Mouse (Mus musculus): Measurements from ENCODE around the gene Rab25. TPM values are rescaled to one million over a fixed set of nuclear protein-coding genes. Genes with fewer than 3 reads are reported as not detected.

Rab25 gene
- polyA plus RNA-seq, 1 experiment from 2014 or later: 0.29 TPM

DNA sequence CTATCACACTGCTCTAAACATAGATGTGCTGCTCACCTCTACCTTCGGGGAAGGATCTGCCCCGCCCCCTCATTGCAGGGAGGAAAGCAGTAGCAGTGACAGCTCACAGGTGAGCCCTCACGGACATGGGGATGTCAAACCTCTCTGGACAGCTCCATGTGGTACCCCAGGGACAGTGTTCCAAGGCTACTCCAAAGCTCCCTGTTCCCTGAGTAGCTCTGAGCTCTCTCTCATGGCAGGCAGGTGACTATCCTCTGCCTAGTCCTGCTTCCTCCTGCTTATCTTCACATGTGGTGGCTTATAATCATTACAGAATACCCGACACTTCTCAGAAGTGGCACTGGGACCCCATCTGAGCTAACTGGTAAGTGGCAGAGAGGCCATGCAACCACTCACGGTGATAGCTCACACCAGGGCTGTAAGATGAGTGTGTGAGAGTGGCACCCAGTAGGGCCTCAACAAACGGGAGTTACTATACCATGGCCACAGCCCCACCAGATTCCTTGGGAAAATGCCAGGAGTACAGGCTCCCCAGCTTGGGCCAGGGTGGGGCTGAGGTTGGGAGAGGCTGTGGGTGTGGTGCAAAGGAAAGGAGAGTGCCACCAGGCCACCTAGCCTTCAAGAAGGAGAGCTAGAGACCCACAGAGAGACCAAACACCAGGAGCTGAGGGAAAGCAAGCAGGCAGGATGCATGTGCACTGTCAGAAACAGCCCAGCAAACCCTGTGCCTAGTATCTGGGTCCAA is 1.3 kb downstream of the Rab25 start:
- no peak overlapping the region for H3K4me2 ChIP-seq (replicated peaks)
- H3K9ac ChIP-seq: no peak overlapping the region
- no peaks in the 10 kb centered on the region for H3K27me3 ChIP-seq (replicated peaks)
- no peak for ATAC-seq (ENCODE audit: low FRiP score, low read depth)
- 82% methylated on average over 6 of the region's 6 CpGs for WGBS
- H3K4me3 ChIP-seq: no peak overlapping the region
- no peaks in the 10 kb centered on the region for H3K9me3 ChIP-seq
- no peak overlapping the region for H3K27ac ChIP-seq
- no peaks in the 10 kb centered on the region for H3K36me3 ChIP-seq
- peaks cover 12% of the 10 kb centered on the region for H3K4me1 ChIP-seq

DNA sequence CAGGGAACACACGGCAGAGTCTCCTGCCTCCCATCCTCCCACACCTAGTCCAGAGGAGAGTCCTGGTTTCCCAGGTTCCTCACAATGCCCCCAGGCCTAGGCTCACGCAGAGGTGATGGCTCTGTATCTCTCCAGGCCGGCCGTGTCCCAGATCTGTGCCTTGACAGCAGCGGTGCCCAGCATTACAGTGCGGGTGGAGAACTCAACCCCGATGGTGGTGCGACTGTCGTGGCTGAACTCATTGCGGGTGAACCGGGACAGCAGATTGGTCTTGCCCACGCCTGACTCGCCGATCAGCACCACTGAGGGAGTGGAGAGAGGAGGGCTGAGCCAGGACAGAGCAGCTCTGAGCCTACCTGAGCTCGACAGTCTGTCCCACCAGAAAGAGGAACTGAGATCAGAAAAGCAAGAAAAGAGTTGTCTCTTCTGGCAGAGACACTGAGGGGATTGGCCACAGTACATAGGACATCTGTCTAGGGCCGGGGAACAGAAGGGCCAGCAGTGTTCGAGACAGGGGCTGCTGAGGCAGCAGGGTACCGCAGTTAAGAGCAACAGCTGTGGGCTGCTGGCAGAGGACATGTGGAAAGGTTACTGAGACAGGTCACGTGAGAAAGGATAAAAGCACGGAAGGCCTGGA is 3.0 kb downstream of the Rab25 start:
- no peak overlapping the region for H3K9ac ChIP-seq
- H3K27ac ChIP-seq: 0 out of 2 replicates have a peak overlapping the region, but pooled peaks have one; percentile 4

DNA sequence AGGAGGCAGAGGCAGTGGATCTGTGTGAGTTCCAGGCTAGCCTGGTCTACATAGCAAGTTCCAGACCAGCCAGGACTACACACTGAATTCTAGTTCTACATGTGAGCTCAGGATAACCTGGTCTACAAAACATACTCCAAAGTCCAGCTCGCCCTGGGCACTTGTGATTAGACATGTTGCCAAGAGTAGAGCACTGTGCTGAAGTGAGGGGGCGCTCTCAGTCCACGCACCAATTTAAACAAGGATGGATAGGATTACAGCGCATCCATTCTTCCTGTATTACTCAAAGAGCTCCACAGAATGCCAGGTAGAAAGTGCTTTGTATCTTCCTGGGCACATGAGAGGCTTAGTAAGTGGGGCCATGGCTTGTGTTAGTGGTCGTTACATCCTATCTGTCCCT is 3.6 kb downstream of the Rab25 start:
- ATAC-seq (ENCODE audit: low FRiP score, low read depth): no peak
- WGBS: 52% methylated on average over 5 of the region's 5 CpGs
- no peak overlapping the region for H3K9ac ChIP-seq
- H3K4me3 ChIP-seq: no peak overlapping the region
- no peaks in the 10 kb centered on the region for H3K27me3 ChIP-seq (replicated peaks)
- H3K36me3 ChIP-seq: peaks cover 13% of the 10 kb centered on the region
- no peaks in the 10 kb centered on the region for H3K9me3 ChIP-seq
- H3K4me1 ChIP-seq: peaks cover 26% of the 10 kb centered on the region
- H3K27ac ChIP-seq: no peak overlapping the region
- no peak overlapping the region for H3K4me2 ChIP-seq (replicated peaks)

More for the DNA sequence above, 3.0 kb downstream of the Rab25 start:
- no peaks in the 10 kb centered on the region for H3K27me3 ChIP-seq (replicated peaks)
- 69% methylated on average over 20 of the region's 20 CpGs for WGBS
- H3K9me3 ChIP-seq: no peaks in the 10 kb centered on the region
- no peak overlapping the region for H3K4me3 ChIP-seq
- peaks cover 9% of the 10 kb centered on the region for H3K36me3 ChIP-seq
- ATAC-seq (ENCODE audit: low FRiP score, low read depth): no peak
- H3K4me2 ChIP-seq (replicated peaks): no peak overlapping the region
- peaks cover 22% of the 10 kb centered on the region for H3K4me1 ChIP-seq

DNA sequence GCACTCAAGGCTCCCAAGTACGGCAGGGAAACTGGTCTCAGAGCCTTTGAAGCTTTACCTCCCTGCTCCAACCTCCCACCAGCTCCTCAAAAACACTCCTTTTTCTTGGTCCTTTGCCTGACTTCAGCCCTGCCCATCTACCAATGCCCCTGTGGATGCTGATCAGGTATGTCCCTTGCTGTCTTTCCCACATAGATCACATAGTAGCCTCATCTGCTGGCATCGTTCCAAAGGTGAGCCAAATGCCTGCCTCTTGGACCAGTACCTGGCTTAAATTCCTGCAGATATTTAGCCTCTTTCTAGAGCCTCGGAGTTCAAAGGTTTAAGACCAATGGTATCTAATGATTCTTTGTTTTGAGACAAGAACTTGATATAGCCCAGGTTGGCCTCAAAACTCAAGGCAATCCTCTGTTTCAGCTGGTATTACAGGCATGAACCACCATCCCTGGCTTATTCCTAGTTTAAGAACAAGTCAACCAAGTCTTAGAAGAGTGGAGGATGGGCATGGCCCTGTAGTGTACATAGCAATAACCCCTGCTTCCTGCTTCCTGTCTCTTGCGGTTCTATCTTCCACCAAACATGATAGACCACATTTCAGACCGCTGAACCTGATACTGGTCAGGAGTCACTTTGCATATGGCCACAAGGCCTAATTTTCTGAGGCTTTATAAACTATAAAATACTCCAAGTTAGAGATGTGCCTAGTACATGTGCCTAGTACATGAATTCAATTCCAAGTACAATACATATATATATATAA is 4.3 kb downstream of the Rab25 start:
- H3K27ac ChIP-seq: no peak overlapping the region
- H3K27me3 ChIP-seq (replicated peaks): no peaks in the 10 kb centered on the region
- no peak for ATAC-seq (ENCODE audit: low FRiP score, low read depth)
- H3K4me2 ChIP-seq (replicated peaks): 0 out of 2 replicates have a peak overlapping the region, but pooled peaks have one; percentile 9
- 76% methylated on average over 5 of the region's 5 CpGs for WGBS
- H3K36me3 ChIP-seq: peaks cover 16% of the 10 kb centered on the region
- no peak overlapping the region for H3K4me3 ChIP-seq
- H3K9me3 ChIP-seq: no peaks in the 10 kb centered on the region
- H3K4me1 ChIP-seq: peaks cover 30% of the 10 kb centered on the region
- no peak overlapping the region for H3K9ac ChIP-seq

GRCm38 (mm10) chr3:88543174-88543573 is 4.9 kb downstream of the Rab25 start:
- no peaks in the 10 kb centered on the region for H3K9me3 ChIP-seq
- H3K27me3 ChIP-seq (replicated peaks): no peaks in the 10 kb centered on the region
- H3K4me3 ChIP-seq: no peak overlapping the region
- H3K36me3 ChIP-seq: peaks cover 22% of the 10 kb centered on the region
- no peak overlapping the region for H3K9ac ChIP-seq
- 0 out of 2 replicates have a peak overlapping the region, but pooled peaks have one; percentile 9 for H3K4me2 ChIP-seq (replicated peaks)
- WGBS: 82% methylated on average over 8 of the region's 8 CpGs
- H3K27ac ChIP-seq: no peak overlapping the region
- ATAC-seq (ENCODE audit: low FRiP score, low read depth): no peak
- peaks cover 36% of the 10 kb centered on the region for H3K4me1 ChIP-seq

GRCm38 (mm10) chr3:88542486-88542885 is 5.6 kb downstream of the Rab25 start:
- no peak overlapping the region for H3K4me2 ChIP-seq (replicated peaks)
- H3K36me3 ChIP-seq: peaks cover 29% of the 10 kb centered on the region
- ATAC-seq (ENCODE audit: low FRiP score, low read depth): no peak
- no peak overlapping the region for H3K9ac ChIP-seq
- H3K27me3 ChIP-seq (replicated peaks): no peaks in the 10 kb centered on the region
- no peaks in the 10 kb centered on the region for H3K9me3 ChIP-seq
- H3K27ac ChIP-seq: no peak overlapping the region
- H3K4me1 ChIP-seq: peaks cover 43% of the 10 kb centered on the region
- WGBS: 78% methylated on average over 4 of the region's 4 CpGs
- H3K4me3 ChIP-seq: no peak overlapping the region

- H3K9ac ChIP-seq: no peak overlapping the region
- peaks cover 36% of the 10 kb centered on the region for H3K36me3 ChIP-seq
- H3K27me3 ChIP-seq (replicated peaks): no peaks in the 10 kb centered on the region
- no peak overlapping the region for H3K4me3 ChIP-seq
- peak; percentile 15; the same call in 1 of the 2 replicates for ATAC-seq (ENCODE audit: low FRiP score, low read depth)
- WGBS: 75% methylated on average over 7 of the region's 7 CpGs
- H3K4me1 ChIP-seq: peaks cover 50% of the 10 kb centered on the region
- H3K4me2 ChIP-seq (replicated peaks): no peak overlapping the region; the same call in 1 of the 2 replicates
- no peaks in the 10 kb centered on the region for H3K9me3 ChIP-seq
- H3K27ac ChIP-seq: no peak overlapping the region; the same call in 1 of the 2 replicates
Observed at GRCm38 (mm10) chr3:88541622-88542401, 6.3 kb downstream of the Rab25 start.

- peaks cover 51% of the 10 kb centered on the region for H3K36me3 ChIP-seq
- ATAC-seq (ENCODE audit: low FRiP score, low read depth): no peak
- 71% methylated on average over 5 of the region's 5 CpGs for WGBS
- no peaks in the 10 kb centered on the region for H3K27me3 ChIP-seq (replicated peaks)
- H3K9ac ChIP-seq: no peak overlapping the region
- H3K9me3 ChIP-seq: no peaks in the 10 kb centered on the region
- peak overlapping the region; percentile 22 for H3K4me2 ChIP-seq (replicated peaks)
- H3K4me3 ChIP-seq: no peak overlapping the region
- H3K27ac ChIP-seq: no peak overlapping the region
- H3K4me1 ChIP-seq: peaks cover 67% of the 10 kb centered on the region
Observed at GRCm38 (mm10) chr3:88540085-88540484, 8.0 kb downstream of the Rab25 start.

DNA sequence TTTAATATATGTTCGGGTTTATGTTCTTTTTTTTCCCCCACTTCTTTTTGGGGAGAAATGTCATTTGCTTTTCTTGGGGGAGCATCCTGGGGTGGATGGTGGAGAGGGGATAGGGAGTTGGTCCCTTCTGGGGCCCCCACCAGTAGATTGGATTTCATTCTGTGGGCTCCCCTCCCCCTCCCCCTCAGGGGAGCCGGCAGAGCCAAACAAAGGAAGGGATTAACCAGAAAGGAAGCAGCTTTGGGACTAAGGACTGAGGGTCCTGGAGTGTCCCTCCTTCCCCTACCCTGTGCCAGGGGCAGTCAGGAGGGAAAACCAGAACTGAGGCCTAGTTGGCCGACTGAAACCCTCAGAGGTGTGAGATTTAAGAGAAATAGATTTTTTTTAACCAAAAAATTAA is 8.7 kb downstream of the Rab25 start:
- Histone ChIP-seq H3K9me3 (no peaks in the 10 kb centered on the region), H3K27ac (no peak overlapping the region), H3K4me3 (no peak overlapping the region), H3K36me3 (peaks cover 51% of the 10 kb centered on the region), H3K9ac (peak overlapping the region; percentile 40; the same call in 1 of the 2 replicates), H3K4me2 (replicated peaks) (peak overlapping the region; percentile 30; the same call in 1 of the 2 replicates), H3K4me1 (peaks cover 67% of the 10 kb centered on the region), H3K27me3 (replicated peaks) (no peaks in the 10 kb centered on the region)
- 16% methylated on average over 3 of the region's 3 CpGs for WGBS
- no peak for ATAC-seq (ENCODE audit: low FRiP score, low read depth)

DNA sequence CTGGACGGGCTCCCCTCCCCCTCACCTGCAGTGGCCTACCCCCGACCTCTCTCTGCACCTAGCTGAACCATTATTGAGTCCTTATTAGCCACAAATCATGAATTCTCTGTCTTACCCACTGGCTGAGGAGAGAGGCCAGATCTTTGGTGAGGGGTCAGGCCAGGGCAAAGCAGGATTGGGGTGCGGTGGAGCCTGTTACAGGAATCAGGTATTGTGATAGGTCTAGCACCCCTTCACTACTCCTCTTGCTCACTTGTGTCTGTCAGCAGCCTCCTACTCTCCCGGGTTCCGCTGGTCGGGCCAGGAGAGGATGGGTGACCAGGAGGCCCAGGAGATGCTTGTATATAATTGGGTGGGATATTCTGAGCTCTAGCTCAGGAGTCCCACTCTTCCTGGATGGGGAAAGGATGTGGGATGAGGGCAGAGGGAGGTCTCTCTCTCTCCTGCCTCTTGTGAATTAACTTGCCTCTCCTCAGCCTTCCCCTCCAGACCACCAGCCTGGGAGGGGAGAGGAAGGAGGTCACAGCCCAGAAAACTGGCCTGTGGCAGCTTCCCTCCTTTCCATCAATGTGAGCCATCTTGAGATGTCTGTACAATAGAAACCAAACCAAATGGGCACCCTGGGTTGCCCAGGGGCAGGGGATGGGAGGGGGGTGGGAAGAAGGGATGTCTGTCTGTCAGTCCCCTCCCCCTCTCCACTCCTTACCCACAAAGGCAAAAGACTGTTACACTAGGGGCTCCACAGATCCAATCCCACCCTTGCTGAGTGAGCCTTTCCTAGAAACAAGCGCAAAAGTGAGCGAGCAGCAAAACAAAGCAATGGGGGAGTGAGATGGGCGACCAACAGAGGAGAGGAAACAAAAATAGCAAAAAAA is 9.6 kb downstream of the Rab25 start:
- Histone ChIP-seq H3K4me3 (no peak overlapping the region), H3K27ac (0 out of 2 replicates have a peak overlapping the region, but pooled peaks have one; percentile 17), H3K9ac (peak overlapping the region; percentile 22; the same call in 1 of the 2 replicates), H3K36me3 (peaks cover 51% of the 10 kb centered on the region), H3K4me1 (peaks cover 76% of the 10 kb centered on the region), H3K9me3 (no peaks in the 10 kb centered on the region), H3K4me2 (replicated peaks) (peak overlapping the region; percentile 89), H3K27me3 (replicated peaks) (no peaks in the 10 kb centered on the region)
- ATAC-seq (ENCODE audit: low FRiP score, low read depth): no peak
- 40% methylated on average over 9 of the region's 9 CpGs for WGBS

DNA sequence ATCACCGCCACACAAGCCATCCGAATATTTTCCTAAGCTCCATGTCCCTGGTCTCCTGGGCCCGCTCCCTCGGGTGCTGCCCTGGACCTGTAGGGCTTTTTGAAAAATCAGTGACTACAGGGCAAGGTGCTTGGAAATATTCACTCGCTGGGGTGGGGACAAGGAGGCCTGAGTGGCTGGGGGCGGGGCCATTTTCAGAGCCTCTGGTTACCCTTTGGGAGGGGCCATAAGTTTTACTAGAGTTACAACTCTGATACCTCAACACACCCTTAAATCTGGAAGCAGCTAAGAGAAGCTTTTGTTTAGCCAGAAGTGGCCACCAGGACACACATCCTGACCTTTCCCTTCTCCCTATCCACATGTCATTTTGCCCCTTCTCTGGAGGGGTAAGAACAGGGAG is 11.0 kb downstream of the Rab25 start:
- H3K27me3 ChIP-seq (replicated peaks): no peaks in the 10 kb centered on the region
- H3K4me2 ChIP-seq (replicated peaks): peak overlapping the region; percentile 89
- peaks cover 76% of the 10 kb centered on the region for H3K4me1 ChIP-seq
- peak overlapping the region; percentile 73 for H3K4me3 ChIP-seq
- WGBS: 79% methylated on average over 6 of the region's 6 CpGs
- no peak for ATAC-seq (ENCODE audit: low FRiP score, low read depth)
- peaks cover 51% of the 10 kb centered on the region for H3K36me3 ChIP-seq
- H3K9ac ChIP-seq: peak overlapping the region; percentile 98; the same call in 1 of the 2 replicates
- 0 out of 2 replicates have a peak overlapping the region, but pooled peaks have one; percentile 42 for H3K27ac ChIP-seq
- H3K9me3 ChIP-seq: no peaks in the 10 kb centered on the region

Data from neural tube, embryonic 12.5 days (tissue).